Mouse (Mus musculus) spleen, postnatal 4 days (tissue): Measurements from ENCODE around the gene Jak3.
A peak's percentile ranks its signal among the peaks of the same experiment; 100 is the strongest.

Experiments used
- DNase-seq, 2 experiments: peaks; one replicate each; pipeline ENCODE4 v3.0.0; 2022; ENCODE audit warnings: low spot score in 2 of 2

Gene Jak3

DNA sequence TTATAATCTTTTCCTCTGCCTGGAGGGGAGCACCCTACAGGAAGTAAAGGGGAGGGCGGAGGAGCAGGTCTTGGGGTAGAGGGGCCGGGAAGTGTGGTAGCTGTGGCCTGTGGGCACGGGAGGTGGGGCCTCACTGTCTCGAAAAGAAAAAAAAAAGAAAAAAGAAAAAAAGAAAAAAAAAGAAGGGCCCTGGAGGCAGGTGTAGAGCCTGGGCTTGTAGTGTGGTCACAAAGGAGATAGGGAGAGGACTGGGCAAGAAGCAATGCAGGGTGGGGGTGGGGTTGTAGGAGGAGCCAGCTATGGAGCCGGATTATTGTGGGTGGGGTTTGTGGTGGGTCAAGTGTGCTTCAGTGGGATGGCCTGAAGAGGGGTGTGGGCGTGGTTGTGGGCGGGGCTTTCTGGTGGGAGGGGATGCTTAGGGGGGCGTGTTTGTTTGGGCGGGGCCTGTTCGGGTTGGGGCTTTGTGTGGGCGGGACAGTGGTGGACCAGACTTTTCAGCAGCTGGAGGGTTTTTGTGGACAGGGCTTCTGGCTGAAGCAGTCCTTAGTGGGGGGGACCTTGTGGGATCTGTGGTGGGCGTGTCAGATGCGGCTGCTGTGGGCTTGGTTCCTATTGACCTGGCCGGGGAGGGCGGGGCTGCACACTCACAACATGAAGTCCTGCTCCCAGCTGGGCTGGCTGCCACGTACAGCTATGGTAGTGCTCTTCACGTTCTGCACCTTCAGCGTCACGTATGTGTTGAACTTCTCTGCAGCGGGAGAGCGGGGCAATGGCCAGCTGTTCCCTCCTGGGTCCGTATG lies 10.6 kb upstream of the Jak3 start:
- DNase-seq, result peak; percentile 78 to 88

DNA sequence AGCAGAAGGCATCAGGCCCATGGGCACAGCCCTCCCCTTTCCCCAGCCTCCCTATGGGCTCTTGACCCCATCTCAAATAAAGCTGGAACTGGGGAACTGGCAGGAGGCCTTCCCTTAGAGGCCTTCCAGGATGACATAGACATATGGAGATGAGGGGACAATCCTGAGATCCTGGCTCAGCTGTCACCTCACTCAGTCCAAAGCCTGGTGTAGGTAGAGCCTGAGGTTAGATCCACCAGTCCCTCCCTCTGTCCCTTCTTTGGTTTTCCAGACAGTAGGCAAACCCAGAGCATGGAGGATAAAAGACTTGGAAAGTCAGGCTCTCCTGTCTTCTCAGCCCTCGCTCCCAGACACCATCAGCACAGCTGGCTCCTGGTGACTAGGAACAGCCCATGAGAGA lies 9.2 kb upstream of the Jak3 start:
- no peak for DNase-seq

DNA sequence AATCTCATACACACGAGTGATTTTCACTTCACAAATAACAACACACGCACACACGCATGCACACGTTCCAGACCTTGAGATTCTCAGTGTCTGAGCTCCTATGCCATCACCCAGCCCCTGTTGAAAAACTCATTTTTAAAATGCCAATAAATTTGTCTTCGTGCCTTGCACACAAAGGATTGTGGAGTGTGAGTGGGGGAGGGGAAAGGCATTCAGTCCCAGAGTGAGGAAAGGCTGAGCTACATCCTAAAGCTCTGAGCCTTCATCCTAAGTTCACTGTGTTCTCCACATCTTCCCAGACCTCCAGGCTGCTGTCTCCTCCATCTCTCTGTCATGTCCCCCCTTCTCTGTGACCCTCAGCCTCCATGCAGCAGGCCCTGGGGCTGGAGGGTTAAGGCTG lies 8.8 kb upstream of the Jak3 start:
- DNase-seq, result no peak

DNA sequence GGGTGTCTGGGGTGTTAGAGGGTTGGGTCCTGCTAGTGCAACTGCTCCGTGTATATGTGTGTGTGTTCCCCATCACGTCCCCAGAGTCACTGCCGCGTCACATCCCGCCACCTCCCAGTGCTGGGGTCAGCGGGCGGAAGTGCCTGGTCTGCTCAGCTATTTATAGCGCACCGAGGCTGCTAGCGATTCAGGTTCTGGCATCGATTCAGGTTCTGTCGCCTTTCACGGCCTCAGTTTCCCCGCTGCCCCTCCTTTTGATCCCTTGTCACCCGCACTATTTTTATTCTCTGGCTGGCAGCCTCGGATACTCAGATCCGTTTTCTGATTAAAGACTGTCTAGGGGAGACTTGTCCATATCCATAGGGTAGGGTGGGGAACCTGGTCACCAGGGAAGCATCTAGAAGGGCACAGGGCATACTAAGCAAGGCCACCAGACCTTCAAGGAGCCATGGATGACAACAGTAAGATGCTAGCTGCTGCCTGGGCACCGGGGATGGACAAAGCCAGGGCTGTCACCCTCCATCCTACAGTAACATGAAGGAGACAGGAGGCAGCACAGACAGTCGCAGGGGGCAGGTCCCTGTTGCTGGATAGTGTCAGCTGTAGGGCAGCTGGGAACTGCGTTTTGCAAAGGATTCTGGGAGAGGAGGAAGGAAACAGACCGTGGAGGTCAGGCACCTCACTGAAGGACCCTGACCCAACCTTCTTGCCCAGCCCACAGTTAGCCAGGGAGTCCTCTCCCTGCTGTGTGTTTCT lies 7.7 kb upstream of the Jak3 start:
- DNase-seq, result no peak

DNA sequence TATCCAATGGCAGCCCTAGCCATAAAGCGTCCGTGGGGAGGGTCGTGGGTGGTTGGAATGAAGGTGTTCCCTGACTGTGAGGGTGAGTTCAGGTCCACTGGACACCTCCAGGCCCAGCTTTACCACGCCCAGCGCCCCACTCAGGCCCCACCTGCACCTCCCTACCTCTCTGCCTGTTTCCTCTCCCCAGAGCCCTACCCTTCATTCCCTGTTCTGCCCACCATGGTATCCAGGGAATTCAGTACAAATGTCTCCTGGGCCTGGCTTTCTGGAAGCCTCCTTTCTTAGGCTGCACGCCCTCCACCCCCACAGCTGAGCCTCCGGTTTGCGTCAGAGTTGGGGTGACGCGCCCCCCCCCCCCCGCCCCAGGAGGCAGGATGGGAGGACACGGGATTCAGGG lies 5.9 kb upstream of the Jak3 start:
- no peak for DNase-seq

DNA sequence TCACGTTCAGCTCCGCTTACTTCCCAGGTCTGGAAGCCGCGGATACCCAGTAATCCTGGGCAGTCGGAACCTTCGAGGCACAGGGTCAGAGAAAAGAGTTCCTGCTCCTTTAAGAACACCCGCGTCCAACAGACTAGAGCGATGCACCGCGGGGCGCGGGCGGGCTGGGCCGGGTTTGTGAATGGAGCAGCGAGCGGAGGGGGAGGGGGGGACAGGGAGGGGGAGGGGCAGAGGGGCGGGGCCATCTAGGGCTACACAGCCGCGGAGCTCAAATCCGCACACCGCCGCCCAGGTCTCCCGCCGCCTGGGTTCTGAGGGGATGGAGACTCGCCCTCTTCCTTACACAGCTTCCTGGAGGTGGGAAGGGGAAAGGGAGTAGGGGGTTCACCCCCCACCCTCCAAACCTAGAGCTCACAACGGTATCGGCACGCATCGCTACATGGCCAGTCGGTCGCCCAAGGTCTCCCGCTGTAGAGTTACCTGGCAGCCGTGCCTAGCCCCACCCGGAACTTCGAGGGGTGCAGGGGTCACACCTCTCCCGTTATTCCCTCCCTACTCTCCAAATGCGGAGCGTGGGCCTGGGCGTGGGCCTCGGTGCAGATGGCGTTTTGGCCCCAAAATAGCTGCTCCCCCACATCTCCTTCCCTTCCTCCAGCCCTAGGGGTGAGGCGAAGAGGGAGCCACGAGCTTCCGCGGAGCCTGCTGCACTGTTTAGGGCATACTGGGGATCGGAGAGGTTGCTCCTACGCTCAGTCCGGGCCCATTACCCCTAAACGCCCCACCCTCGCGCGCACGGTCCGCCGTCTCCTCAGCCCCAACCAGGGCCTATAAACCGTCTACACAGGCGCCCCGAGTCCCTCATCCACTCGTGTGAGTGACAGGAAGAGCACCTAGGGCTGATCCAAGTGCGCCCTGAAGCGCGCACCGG lies 5.2 kb upstream of the Jak3 start:
- no peak for DNase-seq

DNA sequence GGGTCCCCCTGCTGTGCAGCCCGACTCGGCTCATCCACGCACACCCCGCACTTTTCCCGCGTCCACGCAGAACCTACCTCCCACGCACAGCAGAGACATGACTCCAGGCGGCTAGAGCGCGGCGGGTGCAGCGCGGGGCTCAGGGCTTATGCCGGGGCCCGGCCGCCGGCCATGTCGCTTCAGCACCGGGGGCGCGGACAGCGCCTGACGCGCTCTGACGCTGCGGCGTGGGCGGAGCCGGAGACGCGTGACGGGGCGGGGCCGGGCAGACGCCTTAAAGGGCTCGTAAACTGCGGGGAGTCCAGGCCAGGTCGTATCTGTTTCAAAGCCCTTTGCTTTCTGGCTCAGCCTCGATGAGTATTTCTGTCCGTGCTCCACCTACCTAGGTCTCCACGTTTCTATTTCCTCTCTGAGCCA lies 4.5 kb upstream of the Jak3 start, which contains the start of gene Unc13a:
Gene Unc13a, minus strand, starts transcription at position 209 of the 417 bp plus-strand sequence.
- DNase-seq, result peak; percentile 90 to 98

DNA sequence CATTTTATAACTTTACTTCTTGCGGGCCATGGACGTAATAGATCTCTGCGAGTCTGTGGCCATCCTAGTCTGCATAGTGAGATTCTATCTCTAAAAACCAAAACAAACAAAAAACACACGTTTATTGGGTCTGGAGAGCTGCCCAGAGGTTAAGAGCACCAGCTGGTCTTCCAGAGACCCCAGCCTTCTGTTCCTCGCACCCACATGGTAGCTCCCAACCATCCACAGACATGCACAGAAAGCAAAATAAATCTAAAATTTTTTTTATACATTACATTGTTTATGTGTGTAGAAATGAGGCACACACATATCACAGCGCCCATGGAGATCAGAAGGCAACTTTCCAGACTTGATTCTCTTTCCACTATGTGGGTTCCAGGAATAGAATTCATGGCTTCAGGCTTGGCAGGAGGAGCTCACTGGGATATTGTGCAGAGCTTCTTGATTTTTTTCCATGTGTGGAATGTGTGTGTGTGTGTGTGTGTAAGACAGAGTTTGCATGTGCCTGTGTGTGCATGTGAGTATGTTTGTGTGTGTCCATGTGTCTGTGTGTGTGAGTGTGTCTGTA lies 3.8 kb upstream of the Jak3 start:
- no peak for DNase-seq

DNA sequence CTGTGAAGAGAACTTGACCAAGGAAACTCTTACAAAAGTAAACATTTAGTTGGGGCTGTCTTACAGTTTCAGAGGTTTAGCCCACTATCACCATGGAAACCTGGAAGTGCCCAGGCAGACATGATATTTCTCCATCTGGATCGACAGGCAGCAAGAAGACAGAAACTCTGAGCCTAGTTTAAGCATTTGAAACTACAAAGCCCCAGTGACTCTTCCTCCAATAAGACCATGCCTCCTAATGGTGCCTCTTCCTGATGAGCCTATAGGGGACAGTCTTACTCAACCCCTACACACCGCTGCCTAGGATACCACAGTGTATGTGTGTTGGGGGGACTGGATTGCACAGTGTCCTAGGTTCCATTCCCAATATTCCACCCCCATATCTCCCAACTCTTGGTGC lies 2.0 kb upstream of the Jak3 start:
- no peak for DNase-seq

DNA sequence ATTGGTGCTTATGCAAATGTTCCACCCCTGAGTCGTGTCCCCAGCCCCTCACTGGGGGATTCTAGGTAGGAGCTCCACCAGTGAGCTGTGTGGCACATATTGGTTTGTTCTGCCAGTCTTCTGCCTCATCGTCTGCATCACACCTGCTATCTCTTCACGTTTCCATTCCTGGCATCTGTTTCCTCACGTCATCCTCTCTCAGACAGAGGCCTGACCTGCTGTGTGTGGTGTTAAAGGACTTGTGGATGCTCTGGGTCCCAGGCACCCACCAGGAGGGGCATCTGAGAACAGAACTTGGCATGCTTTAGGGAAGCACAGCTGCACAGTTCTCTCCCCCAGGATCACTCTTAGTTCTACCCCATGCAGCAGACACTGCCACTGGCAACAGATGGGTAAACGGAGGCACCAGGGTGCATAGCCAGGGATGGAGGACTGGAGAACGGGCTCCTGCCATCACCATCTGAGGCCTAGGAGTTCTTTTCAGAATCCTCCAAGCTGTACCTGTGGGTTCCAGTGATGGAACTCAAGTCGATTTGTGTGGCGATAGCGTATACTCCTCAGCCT lies 558 bp upstream of the Jak3 start:
- no peak for DNase-seq

DNA sequence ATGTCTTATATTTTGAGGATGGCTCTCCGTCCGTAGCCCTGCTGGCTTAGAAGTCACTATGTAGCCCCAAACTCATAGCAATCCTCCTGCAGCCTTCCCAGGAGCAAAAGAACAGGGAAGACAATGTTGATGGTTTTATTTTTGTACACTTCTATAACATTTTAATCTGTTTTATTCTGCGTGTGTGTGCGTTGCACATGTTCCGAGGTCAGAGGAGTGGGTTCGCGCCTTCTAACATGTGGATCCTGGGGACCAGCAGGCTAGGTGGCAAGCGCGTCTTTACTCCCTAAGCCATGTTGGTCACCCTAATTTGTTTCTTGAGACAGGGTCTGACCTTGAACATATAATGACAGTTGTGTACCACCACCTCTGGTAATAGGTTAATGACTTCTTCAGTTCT lies 707 bp downstream of the Jak3 start:
- DNase-seq, result no peak

DNA sequence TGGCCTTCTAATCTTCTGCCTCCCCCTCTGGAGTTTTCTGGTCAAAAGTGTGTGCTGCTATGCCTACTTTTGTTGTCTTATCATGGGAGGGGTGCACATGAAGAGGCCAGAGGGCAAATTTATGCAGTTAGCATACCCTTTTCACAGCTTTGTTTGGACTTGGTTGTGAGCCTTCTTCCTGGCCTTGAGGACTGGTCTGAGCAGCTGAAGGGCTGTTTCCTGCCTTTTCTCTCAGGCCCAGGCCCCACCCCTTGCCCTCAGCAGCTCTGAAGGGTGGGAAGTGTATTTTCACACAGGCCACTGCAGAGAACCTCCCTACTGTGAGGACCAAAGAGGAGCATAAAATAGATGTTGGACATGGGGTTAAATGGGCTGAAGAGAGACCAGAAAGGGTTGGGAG lies 1.5 kb downstream of the Jak3 start:
- no peak for DNase-seq

DNA sequence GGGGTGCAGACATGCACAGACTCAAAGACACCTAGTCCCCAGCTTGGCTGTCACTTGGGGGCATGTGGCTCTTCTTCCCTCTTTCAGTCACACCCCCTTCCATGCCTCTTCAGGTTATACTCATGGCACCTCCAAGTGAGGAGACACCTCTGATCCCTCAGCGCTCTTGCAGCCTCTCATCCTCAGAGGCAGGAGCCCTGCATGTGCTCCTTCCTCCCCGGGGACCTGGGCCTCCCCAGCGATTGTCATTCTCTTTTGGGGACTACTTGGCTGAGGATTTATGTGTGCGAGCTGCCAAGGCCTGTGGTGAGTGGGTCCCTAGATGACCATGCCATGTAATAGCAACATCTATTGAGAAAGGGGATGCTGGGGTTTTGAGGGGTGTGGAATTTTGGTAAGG lies 2.1 kb downstream of the Jak3 start:
- no peak for DNase-seq

DNA sequence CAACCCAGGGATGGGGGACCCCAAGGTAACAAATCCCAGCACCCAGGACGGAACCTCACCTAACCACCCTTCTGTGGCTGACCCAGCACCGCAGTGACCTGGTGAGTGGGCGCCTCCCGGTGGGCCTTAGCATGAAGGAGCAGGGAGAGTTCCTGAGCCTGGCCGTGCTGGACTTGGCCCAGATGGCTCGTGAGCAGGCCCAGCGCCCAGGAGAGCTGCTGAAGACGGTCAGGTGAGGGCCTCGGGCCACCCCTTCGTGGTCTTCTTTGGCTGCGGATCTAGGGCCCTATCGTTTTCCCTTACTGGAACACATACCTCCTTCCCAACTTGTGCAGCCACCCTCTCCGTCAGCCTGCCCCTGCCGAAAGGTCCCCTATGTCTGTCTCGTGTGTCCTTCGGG lies 3.0 kb downstream of the Jak3 start:
- DNase-seq, result no peak

DNA sequence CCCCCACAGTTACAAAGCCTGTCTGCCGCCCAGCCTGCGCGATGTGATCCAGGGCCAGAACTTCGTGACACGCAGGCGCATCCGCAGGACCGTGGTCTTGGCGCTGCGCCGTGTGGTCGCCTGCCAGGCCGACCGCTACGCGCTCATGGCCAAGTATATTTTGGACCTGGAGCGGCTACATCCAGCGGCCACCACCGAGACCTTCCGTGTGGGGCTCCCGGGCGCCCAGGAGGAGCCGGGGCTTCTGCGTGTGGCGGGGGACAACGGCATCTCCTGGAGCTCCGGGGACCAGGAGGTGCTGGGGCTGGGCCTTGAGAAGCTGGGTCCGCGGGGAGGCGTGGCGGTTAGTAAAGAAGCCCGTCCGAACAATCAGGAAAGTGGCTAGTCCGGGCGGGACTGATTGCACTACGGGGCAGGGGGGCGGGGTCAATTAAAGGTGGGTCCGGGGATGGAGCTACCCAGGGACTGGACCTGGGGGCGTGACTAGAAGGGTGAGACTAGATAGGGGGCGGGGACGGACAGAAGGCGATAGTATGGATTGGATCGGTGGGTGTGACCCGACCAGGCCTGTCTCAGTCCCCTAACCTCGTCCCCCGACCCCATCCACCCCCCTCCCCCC lies 3.6 kb downstream of the Jak3 start:
- DNase-seq, result no peak

DNA sequence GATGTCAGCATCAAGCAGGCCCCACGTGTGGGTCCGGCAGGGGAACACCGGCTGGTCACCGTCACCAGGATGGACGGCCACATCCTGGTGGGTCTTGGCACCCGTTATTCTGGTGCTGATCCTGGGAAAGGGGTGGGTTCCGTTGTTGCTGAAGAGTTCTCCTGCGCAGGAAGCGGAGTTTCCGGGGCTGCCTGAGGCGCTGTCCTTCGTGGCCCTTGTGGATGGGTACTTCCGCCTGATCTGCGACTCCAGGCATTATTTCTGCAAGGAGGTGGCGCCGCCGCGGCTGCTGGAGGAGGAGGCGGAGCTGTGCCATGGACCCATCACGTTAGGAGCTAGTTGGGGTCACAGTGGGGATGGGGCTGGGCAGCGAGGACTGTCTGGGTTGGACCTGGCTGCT lies 4.4 kb downstream of the Jak3 start:
- DNase-seq, result no peak

DNA sequence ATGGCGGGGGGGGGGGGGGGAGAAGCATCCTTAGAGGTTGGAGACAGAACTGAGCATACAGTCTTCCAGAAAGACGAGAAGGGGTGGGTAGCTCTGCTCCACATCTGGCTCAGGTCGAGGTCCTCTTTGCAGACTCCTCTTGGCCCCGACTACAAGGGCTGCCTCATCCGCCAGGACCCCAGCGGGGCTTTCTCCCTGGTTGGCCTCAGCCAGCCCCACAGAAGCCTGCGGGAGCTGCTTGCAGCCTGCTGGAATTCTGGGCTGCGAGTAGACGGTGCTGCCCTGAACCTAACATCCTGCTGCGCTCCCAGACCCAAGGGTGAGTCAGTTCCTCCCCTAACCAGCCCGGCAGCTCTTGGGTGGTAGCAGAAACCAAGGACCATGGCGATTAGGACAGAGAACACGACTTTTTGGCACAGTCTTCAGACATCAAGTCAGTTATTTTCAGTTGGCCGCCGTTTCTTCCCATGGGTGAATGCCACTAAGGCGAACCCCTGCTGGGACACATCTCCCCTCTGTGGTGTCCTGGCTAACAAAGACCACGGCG lies 5.3 kb downstream of the Jak3 start:
- DNase-seq, result no peak

DNA sequence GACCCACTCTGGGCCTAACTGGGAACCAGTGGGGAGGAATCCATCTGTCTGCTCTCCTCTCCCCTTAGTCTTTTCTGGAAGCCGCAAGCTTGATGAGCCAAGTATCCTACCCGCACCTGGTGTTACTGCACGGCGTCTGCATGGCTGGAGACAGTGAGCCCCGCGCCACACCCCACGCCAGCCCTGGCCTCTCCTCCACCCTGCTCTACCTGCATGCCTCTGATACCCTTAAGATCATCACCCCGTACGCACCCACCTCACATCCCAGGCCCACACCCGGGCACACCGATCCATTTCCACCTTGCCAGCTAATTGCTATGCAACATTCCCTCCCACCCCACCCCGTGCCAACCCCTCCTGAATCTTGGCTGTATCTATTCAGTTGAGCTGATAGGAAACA lies 6.7 kb downstream of the Jak3 start:
- no peak for DNase-seq

DNA sequence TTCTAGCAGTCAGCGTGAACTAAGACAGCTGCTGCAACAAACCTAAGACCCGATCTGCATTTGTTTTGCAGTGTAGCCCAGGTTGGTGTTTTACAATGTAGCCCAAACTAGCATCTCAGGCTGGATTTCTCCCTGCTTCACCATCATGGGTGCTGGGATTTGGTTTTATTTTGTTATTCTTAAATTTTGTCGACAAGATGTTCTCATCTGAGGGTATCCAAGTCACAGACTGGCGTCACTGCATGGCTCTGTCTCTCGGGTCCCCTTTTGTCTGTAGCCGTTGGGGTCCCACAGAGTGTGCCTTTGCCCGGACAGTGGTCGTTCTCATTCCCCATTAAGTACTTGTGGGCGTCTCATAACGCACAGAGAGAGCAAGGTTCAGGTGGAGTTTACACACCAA lies 8.6 kb downstream of the Jak3 start:
- DNase-seq, result no peak

DNA sequence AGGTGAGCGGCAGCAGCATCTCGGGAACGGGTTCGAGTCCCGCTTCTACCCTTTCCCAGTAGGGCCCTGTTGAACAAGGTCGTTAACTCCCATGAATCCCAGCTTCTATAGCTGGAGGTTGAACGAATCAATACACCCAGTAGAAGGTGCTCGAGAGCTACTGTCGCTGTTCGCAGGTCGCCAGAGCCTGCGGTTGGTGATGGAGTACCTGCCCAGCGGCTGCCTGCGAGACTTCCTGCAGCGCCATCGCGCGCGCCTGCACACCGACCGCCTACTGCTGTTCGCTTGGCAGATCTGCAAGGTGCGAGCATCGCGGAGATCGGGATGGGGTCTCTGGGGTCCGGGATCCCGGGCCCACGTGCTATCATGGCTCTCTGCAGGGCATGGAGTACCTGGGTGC lies 9.5 kb downstream of the Jak3 start:
- DNase-seq, result no peak
